Mouse (Mus musculus) neural tube, embryonic 11.5 days (tissue): ENCODE measurements around the gene Wbp1. TPM values are rescaled to one million over a fixed set of nuclear protein-coding genes. Genes with fewer than 3 reads are reported as not detected.

ENCODE experiments used
- ATAC-seq: fragments of 200-750 bp; cut with Nextera tagmentation; 2 replicates; pipeline ENCODE4 v1.8.0; 2017; ENCODE audit warnings: moderate number of reproducible peaks, mild to moderate bottlenecking, moderate TSS enrichment, moderate library complexity; ENCODE audit not compliant: insufficient read depth, low FRiP score, low TSS enrichment
- DNase-seq: peaks from one replicate; pipeline ENCODE4 v3.0.0-alpha.2; 2015; ENCODE audit warnings: low spot score
- H3K27ac ChIP-seq: fragments of 300-500 bp; sonication (generic); 2 replicates; pipeline ENCODE4 v1.5.1; 2014; ENCODE audit warnings: low read depth, mild to moderate bottlenecking, low read length
- H3K27me3 ChIP-seq: fragments of 300-500 bp; sonication (generic); 2 replicates; pipeline ENCODE4 v1.6.1; 2014; ENCODE audit warnings: mild to moderate bottlenecking, low read length, mixed read lengths; ENCODE audit not compliant: control insufficient read depth, insufficient read depth
- H3K36me3 ChIP-seq: fragments of 300-500 bp; sonication (generic); 2 replicates; pipeline ENCODE4 v1.6.1; 2014; ENCODE audit warnings: mild to moderate bottlenecking, low read length, moderate library complexity, mixed read lengths; ENCODE audit not compliant: control insufficient read depth, insufficient read depth
- H3K4me1 ChIP-seq: fragments of 300-500 bp; sonication (generic); 2 replicates; pipeline ENCODE4 v1.6.1; 2014; ENCODE audit warnings: low read length, mixed read lengths; ENCODE audit not compliant: control insufficient read depth, insufficient read depth
- H3K4me2 ChIP-seq: fragments of 300-500 bp; sonication (generic); 2 replicates; pipeline ENCODE4 v1.6.1; 2014; ENCODE audit warnings: low read depth, mild to moderate bottlenecking, moderate library complexity
- H3K4me3 ChIP-seq: fragments of 300-500 bp; sonication (generic); 2 replicates; pipeline ENCODE4 v1.5.1; 2014; ENCODE audit warnings: low read depth, low read length
- H3K9ac ChIP-seq: fragments of 300-500 bp; sonication (generic); 2 replicates; pipeline ENCODE4 v1.6.1; 2014; ENCODE audit warnings: mild to moderate bottlenecking, low read length
- H3K9me3 ChIP-seq: fragments of 300-500 bp; sonication (generic); 2 replicates; pipeline ENCODE4 v1.6.1; 2016; ENCODE audit warnings: low read length; ENCODE audit not compliant: control insufficient read depth
- WGBS: fragments of 180-500 bp; shearing (Covaris S2); extraction: QIAGEN DNeasy Blood & Tissue Kit; methylation state at CpG from one replicate; pipeline ENCODE4 v1.1.7; 2014; 5-methylcytosine and 5-hydroxymethylcytosine counted together
- polyA plus RNA-seq: library from polyadenylated mRNA; unstranded; fragments of >200 nt; fragmentation: Nextera tagmentation; extraction: Ambion mirVana; gene quantifications from 2 replicates; pipeline ENCODE4 v1.2.1, GENCODE M21; 2014

The Wbp1 gene
- polyA plus RNA-seq, 1 experiment from 2014 or later = 169 TPM

DNA sequence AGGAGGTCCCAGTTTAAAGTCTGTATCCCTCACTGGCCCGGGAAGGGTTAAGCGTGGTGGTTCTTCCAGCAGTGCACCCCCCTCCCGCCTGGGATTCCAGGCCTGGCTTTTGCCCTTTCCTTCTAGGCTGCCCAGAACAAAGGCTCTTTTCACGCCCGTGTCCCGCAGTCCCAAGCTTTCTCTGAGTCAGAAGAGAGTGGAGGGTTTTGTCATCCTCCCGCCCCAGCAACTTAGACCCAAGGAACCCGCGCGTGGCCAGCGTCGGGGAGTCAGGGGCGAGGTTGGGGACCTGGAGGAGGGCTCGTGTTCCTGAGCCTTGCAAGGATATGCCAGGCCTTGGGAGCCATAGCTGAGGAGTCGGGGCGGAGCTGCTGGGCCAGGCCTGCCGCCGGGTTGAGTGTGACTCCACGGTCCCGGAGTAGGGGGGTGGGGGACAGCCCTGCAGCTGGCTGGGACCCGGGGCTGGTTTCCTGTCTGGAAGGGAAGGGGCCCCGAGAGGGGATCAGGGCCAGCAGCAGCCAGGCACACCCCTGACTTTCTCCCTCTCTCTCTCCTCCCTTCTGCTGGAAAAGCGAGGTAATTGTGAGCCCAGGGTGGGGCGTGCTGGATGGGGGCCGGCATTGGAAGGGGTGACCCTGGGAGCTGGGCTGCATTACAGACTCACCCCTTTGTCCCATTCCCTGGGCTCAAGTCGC, 15.7 kb upstream of the Wbp1 start:
- Histone ChIP-seq H3K9me3 (no peaks in the 10 kb centered on the region), H3K9ac (peak overlapping the region; percentile 98), H3K4me2 (peak overlapping the region; percentile 91), H3K4me1 (peaks cover 27% of the 10 kb centered on the region), H3K36me3 (no peaks in the 10 kb centered on the region), H3K4me3 (peak overlapping the region; percentile 58), H3K27me3 (no peaks in the 10 kb centered on the region), H3K27ac (peak overlapping the region; percentile 99)
- peak; percentile 79 for ATAC-seq
- peak; percentile 87 for DNase-seq
- 1% methylated on average over 23 of the region's 26 CpGs for WGBS

DNA sequence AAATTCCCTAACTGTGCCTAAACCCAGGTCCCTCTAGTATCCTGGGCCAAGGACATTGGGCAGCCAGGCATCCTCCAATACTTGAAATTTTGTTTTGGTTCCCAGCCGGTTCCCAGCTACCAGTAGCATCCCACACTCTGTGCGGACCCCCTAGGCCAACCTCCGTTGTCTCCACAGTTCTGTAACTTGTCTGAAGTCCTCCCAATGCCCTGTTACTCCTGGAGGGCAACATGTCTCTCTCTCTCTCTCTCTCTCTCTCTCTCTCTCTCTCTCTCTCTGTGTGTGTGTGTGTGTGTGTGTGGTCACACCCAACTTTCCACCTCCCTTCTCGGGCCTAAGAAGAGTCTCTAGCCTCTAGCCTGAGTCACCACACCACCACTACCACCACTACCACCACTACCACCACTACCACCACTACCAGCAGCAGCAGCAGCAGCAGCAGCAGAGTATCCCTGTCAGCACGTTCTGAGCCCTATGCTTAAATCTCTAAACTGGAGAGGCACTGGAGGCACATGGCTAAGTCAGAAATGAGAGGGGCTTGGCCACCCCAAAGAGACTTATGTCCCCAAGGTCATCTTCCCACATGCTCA, 15.0 kb upstream of the Wbp1 start:
- Histone ChIP-seq H3K4me3 (peak overlapping the region; percentile 58), H3K36me3 (no peaks in the 10 kb centered on the region), H3K9me3 (no peaks in the 10 kb centered on the region), H3K27ac (peak overlapping the region; percentile 99), H3K4me1 (peaks cover 22% of the 10 kb centered on the region), H3K27me3 (no peaks in the 10 kb centered on the region), H3K4me2 (peak overlapping the region; percentile 91), H3K9ac (peak overlapping the region; percentile 98)
- ATAC-seq = no peak
- DNase-seq = no peak
- 13% methylated on average over 5 of the region's 5 CpGs for WGBS

DNA sequence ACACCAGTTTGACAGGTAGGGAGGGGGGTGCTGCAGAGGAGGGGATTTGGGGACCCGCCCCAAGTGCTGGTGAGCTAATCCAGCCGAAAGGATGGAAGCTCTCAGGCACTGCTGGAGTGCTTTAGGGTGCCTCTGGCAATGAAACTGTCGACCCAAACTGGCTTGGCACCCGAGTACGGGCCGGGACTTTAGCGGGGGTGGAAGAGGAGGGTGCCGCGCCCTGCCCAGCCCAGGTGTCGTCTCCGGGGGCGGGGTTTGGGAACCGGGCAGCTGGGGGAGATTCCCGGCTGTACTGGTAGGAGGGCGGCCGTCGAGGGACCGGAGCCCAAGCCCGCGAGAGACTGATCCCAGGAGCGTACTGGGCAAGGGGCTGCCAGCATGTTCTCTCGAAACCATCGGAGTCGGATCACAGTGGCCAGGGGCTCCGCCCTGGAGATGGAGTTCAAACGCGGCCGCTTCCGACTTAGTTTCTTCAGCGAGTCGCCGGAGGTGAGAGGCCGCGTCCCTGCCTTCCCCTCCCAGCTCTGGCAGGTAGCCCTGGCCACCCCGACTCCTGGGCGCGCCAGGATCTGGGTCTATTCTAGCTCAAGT, 14.3 kb upstream of the Wbp1 start:
- 5% methylated on average over 37 of the region's 37 CpGs for WGBS
- Histone ChIP-seq H3K4me2 (peak overlapping the region; percentile 91), H3K36me3 (no peaks in the 10 kb centered on the region), H3K9ac (peak overlapping the region; percentile 98), H3K4me1 (peaks cover 21% of the 10 kb centered on the region), H3K9me3 (no peaks in the 10 kb centered on the region), H3K27me3 (no peaks in the 10 kb centered on the region), H3K4me3 (peak overlapping the region; percentile 58), H3K27ac (no peak overlapping the region)
- peak; percentile 19 for DNase-seq
- ATAC-seq = no peak

DNA sequence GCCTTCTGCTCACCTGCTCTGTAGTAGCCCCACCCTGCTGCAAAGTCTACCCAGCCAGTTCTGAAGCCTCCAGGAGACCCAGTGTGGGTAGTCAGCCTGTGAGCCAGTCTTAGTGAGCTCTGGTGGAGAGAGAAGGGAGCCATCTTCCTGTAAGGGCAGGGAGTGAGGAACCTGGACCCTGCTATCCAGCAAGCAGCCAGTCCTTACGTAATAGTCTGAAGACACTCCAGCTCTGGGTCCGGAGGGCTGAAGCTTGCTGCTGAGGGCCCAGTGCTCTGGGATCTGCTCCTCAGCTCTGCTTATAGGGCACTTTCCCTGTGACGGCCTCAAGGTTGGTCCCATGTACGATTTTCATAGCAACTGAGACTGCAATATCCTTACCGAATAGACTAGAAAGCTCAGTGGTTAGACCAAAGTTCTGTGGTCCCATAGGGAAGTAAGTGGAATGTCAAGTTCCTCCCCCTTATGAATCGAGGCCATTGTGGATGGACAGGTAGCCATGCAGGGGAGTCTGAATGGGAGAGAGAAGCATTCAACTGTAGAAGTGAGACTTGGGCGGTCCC, 13.7 kb upstream of the Wbp1 start, which contains the start of gene Rtkn:
Gene Rtkn (plus strand): TSS at position 513 of the 563 bp plus-strand sequence.
- no peaks in the 10 kb centered on the region for H3K36me3 ChIP-seq
- H3K4me3 ChIP-seq = peak within 1 kb of the TSS; percentile 58
- 57% methylated on average over 7 of the region's 7 CpGs for WGBS
- ATAC-seq = no peak
- no peak within 1 kb of the TSS for H3K27ac ChIP-seq
- peak within 1 kb of the TSS; percentile 91 for H3K4me2 ChIP-seq
- H3K27me3 ChIP-seq = no peaks in the 10 kb centered on the region
- H3K9ac ChIP-seq = peak within 1 kb of the TSS; percentile 98
- peaks cover 21% of the 10 kb centered on the region for H3K4me1 ChIP-seq
- no peak for DNase-seq
- H3K9me3 ChIP-seq = no peaks in the 10 kb centered on the region

DNA sequence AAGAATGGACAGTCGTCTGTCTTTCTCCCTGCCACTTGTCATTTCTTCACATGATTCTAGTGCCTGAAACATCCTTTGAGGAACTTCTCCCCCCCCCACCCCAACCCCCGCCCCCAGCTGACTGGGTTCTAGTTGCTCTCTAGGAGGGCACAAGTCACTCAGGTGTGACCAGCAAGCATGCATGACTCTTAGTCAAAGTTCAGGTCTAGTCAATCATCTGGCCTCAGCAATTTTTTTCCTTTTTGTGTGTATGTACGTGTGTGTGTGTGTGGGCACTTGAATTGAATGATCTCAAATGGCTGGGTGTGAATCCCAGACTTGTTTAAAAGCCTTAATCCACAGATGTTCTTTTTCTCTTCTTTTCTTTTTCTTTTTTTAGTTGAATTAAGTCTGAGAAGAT, 12.9 kb upstream of the Wbp1 start:
- no peaks in the 10 kb centered on the region for H3K36me3 ChIP-seq
- H3K27ac ChIP-seq = no peak overlapping the region
- H3K27me3 ChIP-seq = no peaks in the 10 kb centered on the region
- H3K4me2 ChIP-seq = no peak overlapping the region
- no peak overlapping the region for H3K9ac ChIP-seq
- peaks cover 19% of the 10 kb centered on the region for H3K4me1 ChIP-seq
- no peak for DNase-seq
- 87% methylated on average over 3 of the region's 3 CpGs for WGBS
- no peak overlapping the region for H3K4me3 ChIP-seq
- no peaks in the 10 kb centered on the region for H3K9me3 ChIP-seq
- no peak for ATAC-seq

DNA sequence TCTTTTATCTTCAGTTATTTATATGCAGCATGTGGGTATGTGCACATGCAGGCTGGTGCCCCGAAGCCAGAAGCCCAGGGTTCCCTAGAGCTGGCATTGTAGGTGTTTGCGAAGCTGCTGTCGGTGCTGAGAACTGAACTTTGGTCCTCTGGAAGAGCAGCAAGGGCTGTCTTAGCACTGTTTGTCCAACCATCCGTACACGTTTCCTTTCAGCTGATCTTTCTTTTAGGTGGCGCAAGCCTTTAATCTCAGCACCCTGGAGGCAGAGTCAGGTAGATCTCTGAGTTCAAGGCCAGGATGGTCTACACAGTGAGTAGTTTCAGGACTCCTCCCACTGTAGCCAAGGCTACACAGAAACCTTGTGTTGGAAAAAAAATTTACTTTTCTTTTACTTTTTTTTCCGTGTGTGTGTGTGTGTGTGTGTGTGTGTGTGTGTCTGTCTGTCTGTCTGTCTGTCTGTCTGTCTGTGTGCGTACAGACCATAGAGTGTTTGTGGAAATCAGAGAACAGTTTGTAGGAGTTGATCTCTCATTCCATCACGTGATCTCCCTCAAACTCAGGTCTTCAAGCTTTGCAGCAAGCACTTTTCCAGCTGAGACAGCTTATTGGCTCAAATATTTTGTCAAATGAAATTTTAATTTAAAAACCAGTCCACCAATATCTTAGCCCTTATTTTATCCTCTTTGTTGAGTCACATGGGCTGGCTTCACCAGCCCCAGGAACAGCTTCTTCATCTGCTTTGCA, 11.0 kb upstream of the Wbp1 start:
- DNase-seq = no peak
- no peak for ATAC-seq
- H3K27me3 ChIP-seq = no peaks in the 10 kb centered on the region
- H3K9me3 ChIP-seq = no peaks in the 10 kb centered on the region
- H3K9ac ChIP-seq = no peak overlapping the region
- H3K4me1 ChIP-seq = peaks cover 5% of the 10 kb centered on the region
- H3K4me3 ChIP-seq = no peak overlapping the region
- no peak overlapping the region for H3K27ac ChIP-seq
- H3K36me3 ChIP-seq = no peaks in the 10 kb centered on the region
- 84% methylated on average over 9 of the region's 9 CpGs for WGBS
- H3K4me2 ChIP-seq = no peak overlapping the region

DNA sequence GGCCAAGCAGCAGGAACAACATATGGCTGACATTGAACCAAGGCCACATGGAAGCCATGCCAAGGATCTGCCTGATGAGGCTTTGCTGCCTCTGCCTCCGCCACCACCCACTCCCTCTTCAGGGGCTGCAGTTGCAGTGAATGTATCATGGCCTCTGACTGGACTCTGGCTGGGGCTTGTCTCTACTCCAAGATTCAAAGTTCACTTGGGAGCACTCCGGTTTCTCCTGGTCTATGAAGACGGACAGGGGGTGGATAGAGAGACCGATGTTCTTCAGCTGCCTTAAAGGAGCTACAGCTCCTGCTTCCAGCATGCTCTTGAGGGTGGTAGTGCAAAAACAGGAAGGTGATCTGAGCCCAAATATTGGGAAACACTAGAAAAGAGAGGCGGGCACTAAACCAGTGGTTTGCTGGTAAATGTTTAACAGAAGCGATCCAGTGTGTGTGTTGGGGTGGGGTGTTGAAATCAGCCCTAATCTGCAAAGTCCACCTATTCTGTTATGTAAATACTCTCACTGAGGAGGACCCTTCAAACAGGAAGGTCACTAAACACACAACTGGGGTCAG, 10.2 kb upstream of the Wbp1 start:
- Histone ChIP-seq H3K27ac (no peak overlapping the region), H3K9me3 (no peaks in the 10 kb centered on the region), H3K9ac (no peak overlapping the region), H3K4me2 (no peak overlapping the region), H3K4me3 (no peak overlapping the region), H3K36me3 (no peaks in the 10 kb centered on the region), H3K4me1 (peaks cover 5% of the 10 kb centered on the region), H3K27me3 (no peaks in the 10 kb centered on the region)
- DNase-seq = no peak
- no peak for ATAC-seq
- 83% methylated on average over 6 of the region's 6 CpGs for WGBS

DNA sequence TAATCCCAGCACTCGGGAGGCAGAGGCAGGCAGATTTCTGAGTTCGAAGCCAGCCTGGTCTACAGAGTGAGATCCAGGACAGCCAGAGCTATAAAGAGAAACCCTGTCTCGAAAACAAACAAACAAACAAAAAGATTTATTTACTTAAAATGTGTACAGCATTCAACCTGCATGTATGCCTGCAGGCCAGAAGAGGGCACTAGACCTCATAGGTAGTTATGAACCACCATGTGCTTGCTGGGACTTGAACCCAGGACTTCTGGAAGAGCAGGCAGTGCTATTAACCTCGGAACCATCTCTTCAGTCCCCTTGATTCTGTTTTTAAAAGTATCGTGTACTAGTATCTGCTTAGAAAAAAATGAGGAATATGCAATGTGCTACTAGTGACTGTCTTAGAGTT, 6.1 kb upstream of the Wbp1 start:
- no peak for ATAC-seq
- Histone ChIP-seq H3K27me3 (no peaks in the 10 kb centered on the region), H3K4me3 (no peak overlapping the region), H3K4me1 (peaks cover 15% of the 10 kb centered on the region), H3K4me2 (no peak overlapping the region), H3K9me3 (no peaks in the 10 kb centered on the region), H3K36me3 (no peaks in the 10 kb centered on the region), H3K9ac (no peak overlapping the region), H3K27ac (no peak overlapping the region)
- no peak for DNase-seq
- 92% methylated on average over 5 of the region's 5 CpGs for WGBS
